ENCODE assay signal across 25 mouse cellular contexts in the genomic region with DNA sequence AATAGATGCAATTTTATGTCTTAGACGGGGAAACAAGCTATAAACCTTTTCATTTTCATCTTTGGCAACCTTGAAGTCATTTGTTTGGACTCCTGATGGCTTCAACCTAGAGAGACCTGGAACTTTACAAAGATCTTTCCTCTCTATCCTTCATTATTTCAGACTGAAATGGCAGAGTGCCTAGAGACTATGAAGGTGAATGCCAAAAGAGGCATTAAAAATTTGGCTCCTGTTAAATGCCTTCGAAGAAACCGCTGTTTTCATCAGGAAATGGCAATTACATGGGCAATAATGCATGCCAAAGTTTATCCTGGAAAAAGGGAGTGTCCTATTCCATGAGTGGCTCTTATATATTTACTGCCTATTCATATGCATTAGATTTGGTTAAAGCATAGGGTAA.
"Had no signal": no experiment of that assay in that cellular context is flagged by ENCODE, and none has a peak within 500 bp of the region (broad histone marks: within the 10 kb centered on the region; RNA-seq: fewer than 3 reads in every experiment).

No protein-coding gene starts in this region.

- H3K27me3 ChIP-seq: kidney, embryonic 15.5 days; limb, embryonic 12.5 days; liver, embryonic 12.5 days; liver, embryonic 15.5 days; lung, embryonic 15.5 days; megakaryocyte, embryonic 14.5 days; neural tube, embryonic 12.5 days; neural tube, embryonic 15.5 days had no signal

- H3K4me2 ChIP-seq: kidney, embryonic 15.5 days; limb, embryonic 12.5 days; liver, embryonic 12.5 days; liver, embryonic 15.5 days; lung, embryonic 15.5 days; neural tube, embryonic 12.5 days; neural tube, embryonic 15.5 days had no signal

- H3K4me1 ChIP-seq: kidney, embryonic 15.5 days; limb, embryonic 12.5 days; liver, embryonic 12.5 days; liver, embryonic 15.5 days; lung, embryonic 15.5 days; megakaryocyte, embryonic 14.5 days; neural tube, embryonic 12.5 days; neural tube, embryonic 15.5 days had no signal

- H3K9ac ChIP-seq: kidney, embryonic 15.5 days; limb, embryonic 12.5 days; liver, embryonic 12.5 days; liver, embryonic 15.5 days; lung, embryonic 15.5 days; neural tube, embryonic 12.5 days; neural tube, embryonic 15.5 days had no signal

- H3K36me3 ChIP-seq: kidney, embryonic 15.5 days; limb, embryonic 12.5 days; liver, embryonic 12.5 days; liver, embryonic 15.5 days; lung, embryonic 15.5 days; midbrain, embryonic 10.5 days; neural tube, embryonic 12.5 days; neural tube, embryonic 15.5 days had no signal

- H3K4me3 ChIP-seq: kidney, embryonic 15.5 days; left cerebral cortex, adult 2 months; limb, embryonic 12.5 days; liver, embryonic 12.5 days; liver, embryonic 15.5 days; lung, embryonic 15.5 days; megakaryocyte, embryonic 14.5 days; midbrain, embryonic 10.5 days; neural tube, embryonic 12.5 days; neural tube, embryonic 15.5 days had no signal

- H3K9me3 ChIP-seq: kidney, embryonic 15.5 days; limb, embryonic 12.5 days; liver, embryonic 12.5 days; liver, embryonic 15.5 days; lung, embryonic 15.5 days; megakaryocyte, embryonic 14.5 days; neural tube, embryonic 12.5 days; neural tube, embryonic 15.5 days had no signal

- DNase-seq: kidney, postnatal 10 days; kidney, postnatal 36 days; layer of hippocampus, postnatal 36 days; liver; lung, adult 18-20 months; lung, postnatal 10 days; lung, postnatal 36 days; midbrain, embryonic 14.5 days; right cerebral cortex, adult 18-20 months; right cerebral cortex, postnatal 14 days; right cerebral cortex, postnatal 4 days; thymus, adult 2 months; thymus, postnatal 14 days; thymus, postnatal 4 days had no signal

- ATAC-seq: liver, embryonic 12.5 days had no signal

- H3K27ac ChIP-seq: kidney, embryonic 15.5 days; left cerebral cortex, adult 2 months; limb, embryonic 12.5 days; liver, embryonic 12.5 days; liver, embryonic 15.5 days; lung, embryonic 15.5 days; midbrain, embryonic 10.5 days; neural tube, embryonic 12.5 days; neural tube, embryonic 15.5 days; stomach, postnatal 0 days had no signal
